Mouse (Mus musculus) bone marrow, adult 2 months (tissue): ENCODE measurements around the gene Tnnc1.

Experiments used
- CTCF ChIP-seq: fragments of 200-500 bp; IDR thresholded peaks from 2 replicates; pipeline ENCODE4 v1.5.1; 2011; ENCODE audit warnings: low read length, control low read depth; ENCODE audit not compliant: control insufficient read depth, insufficient read depth
- POLR2A ChIP-seq: fragments of 200-500 bp; IDR thresholded peaks from 2 replicates; pipeline ENCODE4 v1.6.1; 2011; ENCODE audit warnings: low read depth, mild to moderate bottlenecking, control low read depth, low read length, borderline replicate concordance; ENCODE audit not compliant: control insufficient read depth

GRCm38 (mm10) chr14:31205562-31206467 lies 2.3 kb upstream of the Tnnc1 start:
- no peak; the same call in 1 of the 2 replicates for TF ChIP-seq POLR2A
- TF ChIP-seq CTCF: no peak
